Mouse (Mus musculus) retina, adult 2 months (tissue): ENCODE measurements around the gene Myo16.

Experiments used
- DNase-seq: peaks from one replicate; pipeline ENCODE4 v3.0.0-alpha.2; 2012; ENCODE audit warnings: low read depth, low spot score

Myo16 gene

GRCm38 (mm10) chr8:10175976-10176375, 22.3 kb downstream of the Myo16 start:
- DNase-seq: no peak

GRCm38 (mm10) chr8:10177131-10177530, 23.4 kb downstream of the Myo16 start:
- no peak for DNase-seq

GRCm38 (mm10) chr8:10178986-10179385, 25.3 kb downstream of the Myo16 start:
- no peak for DNase-seq

- DNase-seq: no peak
Observed at GRCm38 (mm10) chr8:10190607-10191006, 36.9 kb downstream of the Myo16 start.

- no peak for DNase-seq
Observed at GRCm38 (mm10) chr8:10198164-10198563, 44.5 kb downstream of the Myo16 start.

- no peak for DNase-seq
Observed at GRCm38 (mm10) chr8:10199301-10199700, 45.6 kb downstream of the Myo16 start.

- DNase-seq: no peak
Observed at GRCm38 (mm10) chr8:10200042-10200441, 46.3 kb downstream of the Myo16 start.

GRCm38 (mm10) chr8:10215023-10215422, 61.3 kb downstream of the Myo16 start:
- no peak for DNase-seq

GRCm38 (mm10) chr8:10219761-10220276, 66.1 kb downstream of the Myo16 start:
- no peak for DNase-seq

GRCm38 (mm10) chr8:10222770-10223169, 69.1 kb downstream of the Myo16 start:
- DNase-seq: no peak

- DNase-seq: no peak
Observed at GRCm38 (mm10) chr8:10223528-10224194, 70.0 kb downstream of the Myo16 start.

GRCm38 (mm10) chr8:10224305-10224971, 70.7 kb downstream of the Myo16 start:
- DNase-seq: no peak

GRCm38 (mm10) chr8:10225018-10225417, 71.3 kb downstream of the Myo16 start:
- no peak for DNase-seq

- DNase-seq: peak; percentile 30
Observed at GRCm38 (mm10) chr8:10230746-10231369, 77.1 kb downstream of the Myo16 start.

- no peak for DNase-seq
Observed at GRCm38 (mm10) chr8:10234516-10234915, 80.8 kb downstream of the Myo16 start.

- no peak for DNase-seq
Observed at GRCm38 (mm10) chr8:10243344-10243743, 89.6 kb downstream of the Myo16 start.

GRCm38 (mm10) chr8:10249156-10249555, 95.4 kb downstream of the Myo16 start:
- DNase-seq: no peak

GRCm38 (mm10) chr8:10255741-10256140, 102.0 kb downstream of the Myo16 start:
- no peak for DNase-seq

- DNase-seq: no peak
Observed at GRCm38 (mm10) chr8:10256563-10256962, 102.9 kb downstream of the Myo16 start.

GRCm38 (mm10) chr8:10270094-10270493, 116.4 kb downstream of the Myo16 start:
- no peak for DNase-seq

GRCm38 (mm10) chr8:10292600-10292999, 138.9 kb downstream of the Myo16 start:
- no peak for DNase-seq

GRCm38 (mm10) chr8:10300797-10301196, 147.1 kb downstream of the Myo16 start:
- no peak for DNase-seq

- no peak for DNase-seq
Observed at GRCm38 (mm10) chr8:10303061-10303460, 149.3 kb downstream of the Myo16 start.
